Mouse (Mus musculus) layer of hippocampus, postnatal 25 days (tissue): ENCODE data around the gene 1700001C19Rik. TPM values are rescaled to one million over a fixed set of nuclear protein-coding genes. Genes with fewer than 3 reads are reported as not detected.
A peak's percentile ranks its signal among the peaks of the same experiment; 100 is the strongest.
"Not testable (repeated sequence)": the region's sequence is repeated elsewhere in the genome, so short reads cannot be mapped to it uniquely, and the experiment has no call there.

ENCODE experiments used
- DNase-seq, 2 experiments: peaks; one replicate each; pipeline ENCODE4 v3.0.0; 2022; ENCODE audit warnings: mixed read lengths in 2 of 2, low spot score in 1 of 2; ENCODE audit errors: extremely low spot score in 1 of 2
- total RNA-seq, 2 experiments: library from RNA; stranded (reverse); gene quantifications; 2 replicates each; pipeline ENCODE4 v1.2.3; 2021

1700001C19Rik gene
- total RNA-seq, 2 experiments from 2014 or later, result not detected

GRCm38 (mm10) chr17:47439396-47440028, 2.3 kb upstream of the 1700001C19Rik start:
- DNase-seq, result no peak

- no peak for DNase-seq
Measured at GRCm38 (mm10) chr17:47438611-47439010, 1.4 kb upstream of the 1700001C19Rik start.

GRCm38 (mm10) chr17:47436156-47436906, 845 bp downstream of the 1700001C19Rik start, which contains the start of gene AI661453:
AI661453 (plus strand) TSS chr17:47436615.
- DNase-seq, result no peak

- no peak for DNase-seq
Measured at GRCm38 (mm10) chr17:47430815-47431214, 6.4 kb downstream of the 1700001C19Rik start.

GRCm38 (mm10) chr17:47428831-47429304, 8.3 kb downstream of the 1700001C19Rik start:
- no peak for DNase-seq

GRCm38 (mm10) chr17:47427316-47427715, 9.9 kb downstream of the 1700001C19Rik start:
- no peak for DNase-seq

GRCm38 (mm10) chr17:47424186-47424585, 13.0 kb downstream of the 1700001C19Rik start:
- no peak for DNase-seq

GRCm38 (mm10) chr17:47422616-47423015, 14.6 kb downstream of the 1700001C19Rik start:
- DNase-seq, result not testable (repeated sequence)

- no peak for DNase-seq
Measured at GRCm38 (mm10) chr17:47421566-47421965, 15.6 kb downstream of the 1700001C19Rik start.

- DNase-seq, result no peak
Measured at GRCm38 (mm10) chr17:47420195-47420594, 17.0 kb downstream of the 1700001C19Rik start.

GRCm38 (mm10) chr17:47409897-47410861, 27.0 kb downstream of the 1700001C19Rik start:
- peak in 1 of 2 experiments; percentile 20 for DNase-seq

- DNase-seq, result peak; percentile 22 to 65
Measured at GRCm38 (mm10) chr17:47408558-47408898, 28.6 kb downstream of the 1700001C19Rik start.

- DNase-seq, result no peak
Measured at GRCm38 (mm10) chr17:47407717-47408557, 29.2 kb downstream of the 1700001C19Rik start.

- DNase-seq, result no peak
Measured at GRCm38 (mm10) chr17:47400451-47400850, 36.7 kb downstream of the 1700001C19Rik start, which contains the start of gene Guca1a. Guca1a (minus strand) TSS chr17:47400584.

GRCm38 (mm10) chr17:47399091-47399490, 38.1 kb downstream of the 1700001C19Rik start:
- DNase-seq, result no peak

- no peak for DNase-seq
Measured at GRCm38 (mm10) chr17:47395376-47395913, 41.7 kb downstream of the 1700001C19Rik start.

- no peak for DNase-seq
Measured at GRCm38 (mm10) chr17:47394223-47394869, 42.8 kb downstream of the 1700001C19Rik start.

- DNase-seq, result peak in 1 of 2 experiments; percentile 46
Measured at GRCm38 (mm10) chr17:47386649-47387048, 50.5 kb downstream of the 1700001C19Rik start.

- no peak for DNase-seq
Measured at GRCm38 (mm10) chr17:47385145-47385544, 52.0 kb downstream of the 1700001C19Rik start, which contains the start of gene Guca1b. Guca1b (plus strand) TSS chr17:47385393.
